Mouse (Mus musculus) CH12.LX (cell line): ENCODE data around the gene Ralgapb. TPM values are rescaled to one million over a fixed set of nuclear protein-coding genes. Genes with fewer than 3 reads are reported as not detected.

ENCODE experiments used
- DNase-seq: peaks from one replicate; pipeline ENCODE4 v3.0.0-alpha.2; 2013; ENCODE audit errors: extremely low read depth
- H3K27ac ChIP-seq: 2 replicates; pipeline ENCODE4 v1.5.1; 2012; ENCODE audit warnings: low read depth, mild to moderate bottlenecking, control low read depth, moderate library complexity; ENCODE audit not compliant: insufficient read depth
- H3K27me3 ChIP-seq: replicated peaks from 2 replicates; pipeline ENCODE3; 2012; ENCODE audit warnings: inconsistent platforms
- H3K36me3 ChIP-seq, 2 experiments: replicated peaks in 1 of 2; 2 replicates each; pipeline versions ENCODE3 to v1.6.1; 2012; ENCODE audit warnings: inconsistent platforms in 1 of 2, low read length in 1 of 2, mild to moderate bottlenecking in 1 of 2, mixed read lengths in 1 of 2, moderate library complexity in 1 of 2; ENCODE audit not compliant: control insufficient read depth in 1 of 2, insufficient read depth in 1 of 2
- H3K4me1 ChIP-seq, 2 experiments: 2 replicates each; pipeline ENCODE4 v1.6.1; 2012; ENCODE audit warnings: inconsistent platforms in 1 of 2, moderate library complexity in 1 of 2; ENCODE audit not compliant: insufficient read depth in 2 of 2, control insufficient read depth in 1 of 2
- H3K4me2 ChIP-seq: 2 replicates; pipeline ENCODE4 v1.6.1; 2012; ENCODE audit warnings: low read depth, mild to moderate bottlenecking, control low read depth; ENCODE audit not compliant: poor library complexity, insufficient read depth, severe bottlenecking
- H3K4me3 ChIP-seq, 3 experiments: fragments of 150-350 bp in 1 of 3; sonication (generic) in 1 of 3; replicated peaks in 1 of 3; 2 replicates each; pipeline versions ENCODE3 to v1.5.1; 2011 to 2012; ENCODE audit warnings: low read depth in 2 of 3, low read length in 2 of 3, mild to moderate bottlenecking in 2 of 3, moderate library complexity in 2 of 3, control low read depth in 1 of 3, improper control_type of control experiment in 1 of 3, inconsistent platforms in 1 of 3, mixed read lengths in 1 of 3; ENCODE audit not compliant: poor library complexity in 1 of 3
- H3K79me2 ChIP-seq: replicated peaks from 2 replicates; pipeline ENCODE4 v1.6.1; 2012; ENCODE audit warnings: mild to moderate bottlenecking, moderate library complexity; ENCODE audit not compliant: control insufficient read depth, poor library complexity, insufficient read depth, severe bottlenecking; ENCODE audit errors: extremely low read depth
- H3K9ac ChIP-seq: 2 replicates; pipeline ENCODE4 v1.6.1; 2012; ENCODE audit warnings: low read depth, mild to moderate bottlenecking, control low read depth, moderate library complexity; ENCODE audit not compliant: insufficient read depth
- H3K9me3 ChIP-seq: replicated peaks from 2 replicates; pipeline ENCODE3; 2012; ENCODE audit warnings: low read length, inconsistent platforms, mixed read lengths
- BHLHE40 ChIP-seq: IDR thresholded peaks from 2 replicates; pipeline ENCODE4 v1.6.1; 2011; ENCODE audit warnings: mild to moderate bottlenecking, low read depth, low read length, improper control_type of control experiment
- CHD1 ChIP-seq: IDR thresholded peaks from 2 replicates; pipeline ENCODE4 v1.6.1; 2012; ENCODE audit warnings: low read depth, low read length, improper control_type of control experiment, inconsistent platforms
- CHD2 ChIP-seq: IDR thresholded peaks from 2 replicates; pipeline ENCODE4 v1.6.1; 2011; ENCODE audit warnings: low read length, improper control_type of control experiment
- CTCF ChIP-seq, 2 experiments: IDR thresholded peaks in 1 of 2; conservative IDR thresholded peaks in 1 of 2; 2 replicates each; pipeline ENCODE4 v1.5.1; 2011 to 2012; ENCODE audit warnings: low read depth in 2 of 2, low read length in 2 of 2, improper control_type of control experiment in 1 of 2, inconsistent platforms in 1 of 2, mild to moderate bottlenecking in 1 of 2, moderate library complexity in 1 of 2
- E2F4 ChIP-seq: IDR thresholded peaks from 2 replicates; pipeline ENCODE4 v1.6.1; 2011; ENCODE audit warnings: low read depth, low read length, improper control_type of control experiment; ENCODE audit not compliant: insufficient replicate concordance
- ETS1 ChIP-seq: conservative IDR thresholded peaks from 2 replicates; pipeline ENCODE4 v1.6.1; 2012; ENCODE audit warnings: low read depth, mild to moderate bottlenecking, inconsistent platforms, low read length, improper control_type of control experiment, moderate library complexity
- HCFC1 ChIP-seq: IDR thresholded peaks from 2 replicates; pipeline ENCODE4 v1.6.1; 2012; ENCODE audit warnings: low read depth, mild to moderate bottlenecking, inconsistent platforms, low read length, improper control_type of control experiment
- JUN ChIP-seq: IDR thresholded peaks from 2 replicates; pipeline ENCODE4 v1.6.1; 2011; ENCODE audit warnings: low read depth, mild to moderate bottlenecking, low read length, improper control_type of control experiment, moderate library complexity; ENCODE audit not compliant: insufficient read depth
- KAT2A ChIP-seq: IDR thresholded peaks from 2 replicates; pipeline ENCODE4 v1.6.1; 2012; ENCODE audit warnings: low read length, improper control_type of control experiment, inconsistent platforms; ENCODE audit not compliant: insufficient replicate concordance
- MAFK ChIP-seq: IDR thresholded peaks from 2 replicates; pipeline ENCODE4 v1.6.1; 2011; ENCODE audit warnings: low read length, improper control_type of control experiment; ENCODE audit not compliant: insufficient replicate concordance
- MEF2A ChIP-seq: IDR thresholded peaks from 2 replicates; pipeline ENCODE4 v1.6.1; 2014; ENCODE audit warnings: low read depth, mild to moderate bottlenecking, inconsistent platforms, low read length, improper control_type of control experiment, borderline replicate concordance
- MXI1 ChIP-seq: IDR thresholded peaks from 2 replicates; pipeline ENCODE4 v1.6.1; 2011; ENCODE audit warnings: mild to moderate bottlenecking, low read depth, low read length, improper control_type of control experiment
- NRF1 ChIP-seq: IDR thresholded peaks from 2 replicates; pipeline ENCODE4 v1.6.1; 2014; ENCODE audit warnings: low read depth, mild to moderate bottlenecking, inconsistent platforms, low read length, improper control_type of control experiment, moderate library complexity
- POLR2A ChIP-seq: IDR thresholded peaks from 2 replicates; pipeline ENCODE4 v1.6.1; 2011; ENCODE audit warnings: low read depth, mild to moderate bottlenecking, improper control_type of control experiment, low read length
- RCOR1 ChIP-seq: conservative IDR thresholded peaks from 2 replicates; pipeline ENCODE4 v1.6.1; 2012; ENCODE audit warnings: low read depth, mild to moderate bottlenecking, inconsistent platforms, low read length, improper control_type of control experiment
- TBP ChIP-seq: conservative IDR thresholded peaks from 2 replicates; pipeline ENCODE4 v1.6.1; 2011; ENCODE audit warnings: low read depth, low read length, improper control_type of control experiment
- TCF12 ChIP-seq: IDR thresholded peaks from 2 replicates; pipeline ENCODE4 v1.6.1; 2014; ENCODE audit warnings: low read depth, mild to moderate bottlenecking, inconsistent platforms, low read length, improper control_type of control experiment
- UBTF ChIP-seq: IDR thresholded peaks from 2 replicates; pipeline ENCODE4 v1.6.1; 2012; ENCODE audit warnings: low read depth, mild to moderate bottlenecking, inconsistent platforms, low read length, improper control_type of control experiment, moderate library complexity
- ZMIZ1 ChIP-seq: IDR thresholded peaks from 2 replicates; pipeline ENCODE4 v1.6.1; 2012; ENCODE audit warnings: low read depth, mild to moderate bottlenecking, inconsistent platforms, low read length, improper control_type of control experiment
- dilution Hi-C: fragments of 300-500 bp; cut with MboI; formaldehyde crosslinking; loops from 2 replicates; pipeline ENCODE4 v1.14.3; 2020; ENCODE audit warnings: low sequenced_read_pairs; ENCODE audit not compliant: extremely low pct_unique_long_range_greater_than_20kb, extremely low pct_ligation_motif_present
- in situ Hi-C: fragments of 300-500 bp; cut with MboI; formaldehyde crosslinking; loops from 3 replicates; pipeline ENCODE4 v1.14.3; 2019; ENCODE audit warnings: low sequenced_read_pairs, low pct_ligation_motif_present, low pct_unique_long_range_greater_than_20kb, mixed read lengths
- polyA plus RNA-seq: library from polyadenylated mRNA; unstranded; fragments of >175 nt; gene quantifications from 2 replicates; pipeline ENCODE4 v1.2.1, GENCODE M21; 2012; ENCODE audit warnings: low read depth; ENCODE audit not compliant: insufficient read length
- total RNA-seq, 2 experiments: library from RNA; depleted of rRNA; stranded (reverse); fragments of 300-350 nt in 1 of 2; fragments of >200 nt in 1 of 2; gene quantifications; 2 replicates each; pipeline ENCODE4 v1.2.3; 2012 to 2014

The Ralgapb gene
- total and polyA plus RNA-seq, 3 experiments, result 10.7 to 18.4 (median 12.9) TPM

DNA sequence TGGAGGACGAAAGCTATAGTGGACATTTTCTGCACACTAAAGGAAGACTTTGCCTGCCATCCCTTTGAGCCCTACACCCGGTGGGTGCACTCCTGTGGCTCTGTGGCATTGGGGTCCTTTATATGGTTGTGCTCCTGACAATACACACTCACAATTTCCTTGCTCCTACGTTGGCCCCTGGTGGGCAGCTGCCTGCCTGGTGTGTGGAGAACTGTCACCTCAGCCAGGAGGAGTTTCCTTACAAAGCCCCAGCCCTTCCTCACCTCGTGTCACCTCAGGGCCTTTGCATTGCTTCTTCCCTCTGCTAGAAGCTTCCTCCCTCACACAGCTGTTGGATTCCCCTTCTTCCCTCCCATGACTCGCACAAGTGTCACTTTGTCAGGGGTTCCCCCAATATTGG is 96.8 kb downstream of the Ralgapb start:
- H3K9ac ChIP-seq, result no peak overlapping the region
- no peak for DNase-seq
- H3K4me2 ChIP-seq, result no peak overlapping the region
- H3K79me2 ChIP-seq, result no peaks in the 10 kb centered on the region
- H3K27me3 ChIP-seq, result peaks cover 5% of the 10 kb centered on the region
- dilution Hi-C loops (no loop called here), in situ Hi-C loops (no loop called here)
- H3K9me3 ChIP-seq, result no peaks in the 10 kb centered on the region
- no peak overlapping the region for H3K4me3 ChIP-seq
- TF ChIP-seq KAT2A (no peak), CHD1 (no peak), MXI1 (no peak), POLR2A (no peak), RCOR1 (no peak), E2F4 (no peak), ZMIZ1 (no peak)
- H3K4me1 ChIP-seq, result no peaks in the 10 kb centered on the region
- H3K36me3 ChIP-seq, result no peaks in the 10 kb centered on the region
- no peak overlapping the region for H3K27ac ChIP-seq

DNA sequence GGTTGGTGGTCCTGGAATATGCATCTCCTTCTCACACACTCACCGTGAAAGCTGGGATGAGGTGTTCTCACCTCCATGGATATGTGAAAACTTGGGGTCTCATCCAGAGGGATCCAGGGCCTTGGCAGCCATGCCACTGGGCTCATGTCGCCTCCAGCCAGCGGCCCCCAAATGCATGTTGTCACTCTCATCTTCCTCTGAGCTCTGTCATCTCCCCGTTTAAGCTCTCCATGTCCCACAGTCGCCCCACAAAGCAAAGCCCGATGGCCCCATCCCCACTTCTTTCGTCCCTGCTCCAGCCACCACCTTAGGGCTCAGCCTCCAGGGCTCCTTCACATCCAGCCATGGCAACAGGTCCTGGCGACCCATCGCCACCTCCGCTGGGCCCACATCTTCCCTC is 97.4 kb downstream of the Ralgapb start:
- dilution Hi-C loops, result no loop called here
- Histone ChIP-seq H3K4me2 (no peak overlapping the region), H3K27me3 (peaks cover 5% of the 10 kb centered on the region), H3K9ac (no peak overlapping the region), H3K36me3 (no peaks in the 10 kb centered on the region), H3K4me1 (no peaks in the 10 kb centered on the region), H3K9me3 (no peaks in the 10 kb centered on the region), H3K27ac (no peak overlapping the region), H3K79me2 (no peaks in the 10 kb centered on the region), H3K4me3 (no peak overlapping the region)
- no peak for DNase-seq
- TF ChIP-seq TBP (no peak), CHD2 (no peak), JUN (no peak), TCF12 (no peak), CHD1 (no peak), NRF1 (no peak), HCFC1 (no peak), CTCF (conservative IDR thresholded peaks at IDR 0.05 in 1 of 2, IDR thresholded peaks at IDR 0.05 in 1 of 2; ENCODE audit: low read depth in 2 of 2, low read length in 2 of 2) (no peak), ETS1 (no peak), BHLHE40 (no peak), MAFK (no peak), UBTF (no peak), MEF2A (no peak)
- in situ Hi-C loops, result no loop called here
